Mouse (Mus musculus) induced T-regulatory cell, adult 2 months (primary cell): ENCODE data around the gene Wdr83.
"Not testable (repeated sequence)": the region's sequence is repeated elsewhere in the genome, so short reads cannot be mapped to it uniquely, and the experiment has no call there.

Experiments
- DNase-seq: peaks from one replicate; pipeline ENCODE4 v3.0.0-alpha.2; 2012; ENCODE audit warnings: low read depth

Gene Wdr83

DNA sequence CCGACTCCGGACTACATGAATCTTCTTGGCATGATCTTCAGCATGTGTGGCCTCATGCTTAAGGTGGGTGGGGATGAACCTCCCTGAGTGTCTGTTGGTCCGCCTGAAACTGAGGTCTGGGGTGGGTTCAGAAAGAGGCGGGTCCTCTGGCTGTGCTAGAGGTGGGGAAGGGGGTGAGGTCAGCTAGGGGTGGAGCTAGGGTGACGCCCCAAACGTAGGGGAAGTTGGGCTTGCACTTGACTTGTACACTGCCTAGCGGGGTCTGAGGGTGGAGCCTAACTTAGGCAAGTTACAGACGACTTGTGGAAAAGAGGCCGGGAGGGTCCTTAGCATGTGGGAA is at the start of gene Wdr83:
Gene Wdr83, minus strand, starts transcription at position 91 of the 340 bp plus-strand sequence.
- DNase-seq: peak; percentile 83

DNA sequence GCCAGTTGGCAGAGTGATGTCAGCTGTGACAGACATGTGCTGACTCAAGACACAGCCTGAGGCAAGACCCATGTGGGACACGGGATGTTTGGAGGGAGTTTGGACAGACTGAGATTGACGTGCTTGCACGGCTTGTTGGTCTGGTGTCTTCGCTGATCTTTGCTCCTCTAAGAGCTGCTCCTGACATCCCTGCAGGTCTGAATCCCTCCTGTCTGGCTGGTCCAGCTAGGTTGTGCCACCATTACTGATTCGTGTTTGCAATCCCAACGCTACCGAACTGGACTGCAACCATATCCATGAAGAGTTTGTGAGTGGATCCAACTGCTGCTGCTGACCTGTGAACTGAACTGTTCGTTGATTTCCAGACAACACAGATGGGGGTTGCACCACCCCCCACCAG is 42.6 kb upstream of the Wdr83 start:
- no peak for DNase-seq

DNA sequence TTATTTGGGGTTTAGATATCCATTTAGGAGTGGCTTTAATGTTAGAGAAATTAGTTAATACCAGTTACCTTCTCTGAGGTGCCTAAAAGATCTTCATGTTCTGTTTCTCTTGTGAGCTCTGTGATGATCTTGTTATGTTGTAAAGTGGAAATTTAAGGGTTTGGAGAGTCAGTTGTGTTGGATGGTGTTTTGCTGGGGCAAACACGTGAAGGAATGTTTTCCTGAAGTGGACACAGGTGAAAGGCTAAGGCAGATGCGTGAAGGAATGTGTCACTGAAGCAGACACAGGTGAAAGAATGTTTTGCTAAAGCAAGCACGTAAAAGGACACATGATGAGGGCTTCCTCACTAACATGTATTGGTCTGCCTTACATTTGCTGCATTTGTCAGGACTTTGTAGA is 41.9 kb upstream of the Wdr83 start, which contains the start of gene Zfp791:
Gene Zfp791, minus strand, starts transcription at position 101 of the 400 bp plus-strand sequence.
- DNase-seq: no peak

DNA sequence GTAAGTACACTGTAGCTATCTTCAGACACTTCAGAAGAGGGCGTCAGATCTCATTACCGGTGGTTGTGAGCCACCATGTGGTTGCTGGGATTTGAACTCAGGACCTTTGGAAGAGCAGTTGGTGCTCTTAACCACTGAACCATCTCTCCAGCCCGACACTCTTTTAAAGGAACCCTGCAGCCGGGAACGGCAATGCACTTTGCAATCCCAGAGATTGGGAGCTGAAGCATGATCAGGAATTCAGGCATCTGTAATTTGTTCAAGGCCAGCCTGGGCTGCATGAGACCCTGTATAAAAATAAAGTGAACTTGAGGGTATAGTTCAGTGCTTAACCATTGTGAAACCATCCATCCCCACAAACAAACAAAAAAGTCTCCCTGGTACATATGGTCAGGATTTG is 39.1 kb upstream of the Wdr83 start:
- DNase-seq: not testable (repeated sequence)

DNA sequence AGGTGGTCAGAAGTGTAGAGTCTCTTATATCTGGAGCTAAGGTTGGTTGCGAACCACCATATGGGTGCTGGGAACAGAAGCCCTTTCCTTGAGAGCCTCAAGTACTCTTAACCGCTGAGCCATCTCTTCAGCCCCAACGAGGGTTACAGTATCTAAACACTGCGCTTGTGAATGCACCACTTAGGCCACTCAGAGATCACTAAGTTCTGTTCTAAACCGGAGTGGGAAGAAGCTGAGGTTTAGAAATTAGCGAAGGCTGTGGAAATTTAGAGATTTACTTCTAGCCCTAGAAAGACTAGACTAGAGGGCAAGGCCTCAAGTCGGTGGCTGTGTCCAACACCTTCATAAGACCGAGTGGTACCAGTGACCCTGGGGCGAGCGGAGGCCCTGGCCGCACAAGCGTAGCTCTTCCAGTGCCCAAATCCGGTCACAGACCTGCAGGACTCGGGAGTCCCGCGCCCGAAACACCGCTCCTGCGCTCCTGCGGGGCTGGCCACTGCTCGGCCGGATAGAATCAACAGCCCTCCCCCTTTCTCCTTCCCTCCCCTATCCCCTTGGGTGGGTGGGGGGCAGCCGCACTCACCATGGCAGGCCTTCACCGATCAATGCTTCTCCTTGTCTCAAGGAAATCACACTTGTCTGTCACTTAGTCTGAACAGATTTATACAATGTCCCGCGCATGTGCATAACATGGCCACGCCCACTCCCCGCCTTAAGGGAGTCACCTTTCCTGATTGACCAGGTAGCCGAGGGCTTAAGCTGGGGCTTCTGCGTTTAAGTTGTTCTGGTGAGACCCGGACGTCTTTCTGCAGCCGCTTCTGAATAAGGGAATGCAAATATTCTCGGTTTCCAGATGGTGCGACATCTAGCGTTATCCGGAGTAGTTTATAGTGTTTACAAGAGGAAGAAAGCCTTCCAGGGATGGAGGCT is 38.2 kb upstream of the Wdr83 start:
- DNase-seq: peak; percentile 66

DNA sequence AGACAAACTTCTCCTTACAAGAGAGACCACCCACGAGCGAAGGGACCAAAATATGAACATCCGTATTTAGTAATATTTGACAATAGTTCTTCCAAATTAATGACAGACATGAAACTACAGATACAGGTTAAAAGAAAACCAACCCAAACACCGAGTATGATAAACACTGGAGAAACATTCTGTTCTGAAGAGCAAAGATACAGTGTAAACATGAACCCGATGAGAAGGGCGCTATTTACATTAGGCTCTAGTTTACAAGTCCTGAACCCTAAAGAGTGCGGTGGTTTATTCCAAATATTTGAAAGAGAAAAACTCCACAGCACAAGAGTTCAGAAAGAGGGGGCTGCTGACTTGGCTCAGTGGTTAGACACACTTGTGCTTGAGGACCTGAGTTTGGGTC is 35.9 kb upstream of the Wdr83 start:
- DNase-seq: no peak

DNA sequence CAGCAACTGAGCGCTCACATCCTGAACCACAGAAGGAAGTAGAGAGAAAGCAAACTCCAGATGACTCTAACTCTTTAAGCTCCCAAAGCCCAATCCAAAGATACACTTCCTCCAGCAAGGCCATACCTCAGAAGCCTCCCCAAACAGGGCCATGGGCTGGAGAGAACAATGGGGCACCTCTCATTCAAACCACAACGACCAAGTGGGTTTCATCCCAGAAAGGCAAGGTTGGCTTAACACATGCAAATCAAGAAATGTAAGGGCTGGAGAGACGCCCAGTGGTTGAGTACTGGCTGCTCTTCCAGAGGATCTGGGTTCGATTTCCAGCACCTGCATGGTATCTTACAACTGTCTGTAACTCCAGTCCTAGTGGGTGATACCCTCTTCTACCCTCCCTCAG is 34.4 kb upstream of the Wdr83 start:
- no peak for DNase-seq

DNA sequence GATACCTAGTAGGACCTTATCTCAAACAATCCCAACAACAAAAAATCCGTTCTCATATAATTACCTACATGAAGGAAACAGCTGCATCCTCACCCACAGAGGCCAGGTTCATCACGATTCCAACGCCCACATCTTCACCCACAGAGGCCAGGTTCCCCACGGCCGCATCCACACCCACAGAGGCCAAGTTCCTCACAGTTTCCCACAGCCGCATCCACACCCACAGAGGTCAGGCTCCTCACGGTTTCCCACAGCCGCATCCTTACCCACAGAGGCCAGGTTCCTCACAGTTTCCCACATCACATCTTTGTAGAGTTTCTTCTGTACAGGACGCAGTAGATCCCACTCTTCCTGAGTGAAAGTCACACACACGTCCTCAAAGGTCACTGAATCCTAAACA is 32.1 kb upstream of the Wdr83 start:
- DNase-seq: no peak

DNA sequence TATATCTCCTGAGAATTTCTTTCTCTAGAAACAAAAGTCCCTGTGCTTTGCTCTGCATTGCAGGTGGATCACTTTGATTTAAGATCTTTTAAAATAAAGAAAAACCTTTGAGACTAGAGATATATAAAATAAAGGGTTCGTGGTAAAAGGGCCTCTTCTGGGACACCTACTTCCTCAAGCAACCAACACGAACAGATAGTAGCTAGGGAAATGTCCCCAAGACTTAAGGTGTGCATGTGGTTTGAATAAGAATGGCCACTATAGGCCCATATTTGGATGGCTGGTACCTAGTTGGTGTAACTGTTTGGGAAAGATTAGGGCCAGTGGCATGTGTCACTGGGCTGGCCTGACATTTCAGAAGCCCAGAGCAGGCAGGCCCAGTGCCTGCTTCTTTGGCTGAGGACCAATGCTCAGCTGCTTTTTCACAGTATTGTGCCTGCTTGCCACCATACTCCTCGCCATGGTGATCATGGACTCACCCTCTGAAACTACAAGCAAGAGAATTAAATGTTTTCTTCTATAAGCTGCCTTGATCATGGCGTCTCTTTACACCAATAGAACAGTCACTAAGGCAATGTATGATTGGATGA is 19.1 kb upstream of the Wdr83 start:
- DNase-seq: no peak

DNA sequence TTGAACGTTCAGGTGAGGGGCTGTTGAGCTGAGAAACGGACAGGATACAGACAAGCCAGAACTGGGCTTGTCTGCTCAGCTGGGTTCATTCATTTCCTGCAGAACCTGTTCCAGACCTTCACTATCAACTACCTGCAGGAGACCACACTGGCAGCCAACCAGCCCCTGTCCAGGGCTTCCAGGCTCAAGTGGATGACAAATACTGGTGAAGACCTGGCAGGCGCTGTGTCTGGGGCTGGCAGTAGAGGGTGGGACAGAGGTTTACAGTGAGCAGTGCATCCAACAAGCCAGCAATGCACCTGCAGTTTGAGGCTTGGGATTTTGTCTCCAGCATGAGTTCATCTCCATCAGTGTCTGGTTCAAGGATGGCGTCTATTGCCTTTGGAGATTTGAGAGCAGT is 15.7 kb upstream of the Wdr83 start:
- DNase-seq: no peak

DNA sequence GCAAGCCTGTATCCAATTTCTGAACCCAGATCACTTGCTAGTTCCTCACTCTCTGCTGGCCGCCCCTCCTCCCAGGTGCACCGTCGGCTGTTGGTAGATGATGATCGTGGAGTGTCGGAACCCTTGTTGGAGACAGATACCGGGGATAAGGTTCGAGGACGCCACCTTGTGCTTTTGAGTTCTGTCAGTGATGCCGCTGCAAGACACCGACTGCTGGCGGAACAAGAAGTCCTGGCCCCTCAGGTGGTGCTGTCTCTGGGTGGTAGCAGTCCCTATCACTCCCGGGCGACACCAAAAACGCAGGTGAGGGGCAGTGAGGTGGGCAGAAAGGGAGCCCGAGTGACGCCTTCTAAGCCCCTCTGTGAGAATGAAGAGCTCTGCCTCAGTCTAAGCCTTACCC is 15.1 kb upstream of the Wdr83 start:
- no peak for DNase-seq

DNA sequence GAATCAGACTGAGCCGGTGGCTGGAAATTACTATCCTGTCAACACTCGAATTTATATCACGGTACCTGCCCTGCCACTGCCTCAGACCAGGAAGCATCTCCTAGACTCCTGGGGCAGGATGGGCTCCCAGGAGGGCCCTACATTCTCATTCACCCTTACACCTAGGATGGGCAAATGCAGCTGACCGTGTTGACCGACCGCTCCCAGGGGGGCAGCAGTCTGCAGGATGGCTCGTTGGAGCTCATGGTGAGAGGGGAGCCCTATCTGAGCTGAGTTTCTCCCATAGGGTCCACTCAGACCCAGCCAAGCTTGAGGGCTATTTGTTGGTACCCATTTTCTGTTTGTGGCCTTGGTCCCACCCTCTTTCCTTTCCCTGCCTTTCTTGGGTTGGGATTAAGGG is 14.5 kb upstream of the Wdr83 start:
- no peak for DNase-seq

DNA sequence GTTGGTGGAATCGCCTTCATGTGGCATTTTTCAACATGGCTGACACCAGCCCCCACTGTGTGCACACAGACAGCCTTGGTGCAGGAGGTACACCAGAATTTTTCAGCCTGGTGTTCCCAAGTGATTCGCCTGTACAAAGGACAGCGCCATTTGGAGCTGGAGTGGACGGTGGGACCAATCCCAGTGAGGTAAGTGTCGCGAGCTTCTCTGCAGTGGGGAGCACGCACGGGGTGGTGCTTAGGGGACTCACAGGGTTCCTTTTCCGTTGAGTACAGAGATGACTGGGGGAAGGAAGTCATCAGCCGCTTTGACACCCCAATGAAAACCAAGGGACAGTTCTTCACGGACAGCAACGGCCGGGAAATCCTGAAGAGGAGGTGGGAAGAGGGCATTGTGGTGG is 13.9 kb upstream of the Wdr83 start:
- no peak for DNase-seq

DNA sequence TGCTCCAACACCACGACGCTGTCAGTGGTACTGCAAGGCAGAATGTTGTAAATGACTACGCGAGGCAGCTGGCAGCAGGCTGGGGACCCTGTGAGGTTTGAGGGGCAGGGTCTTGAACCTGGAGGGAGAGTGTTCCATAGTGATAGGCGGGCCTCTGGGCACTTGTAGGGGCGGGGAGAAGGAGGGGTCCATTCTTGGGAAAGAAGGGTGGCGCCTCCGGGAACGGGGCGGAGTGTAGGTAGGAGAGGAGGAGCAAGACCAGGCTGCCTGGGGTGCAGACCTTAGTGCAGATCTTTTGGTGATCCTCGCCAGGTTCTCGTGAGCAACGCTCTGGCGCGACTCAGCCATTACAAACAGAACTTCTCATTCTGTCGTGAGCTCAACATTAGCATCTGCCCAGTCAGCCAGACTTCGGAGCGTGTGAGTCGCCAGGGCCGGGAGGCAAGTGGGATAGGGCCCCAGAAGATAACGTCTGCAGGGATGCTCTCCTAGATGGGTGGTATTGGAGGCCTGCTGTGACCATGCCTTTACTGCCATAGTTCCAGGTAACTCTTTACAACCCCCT is 10.5 kb upstream of the Wdr83 start:
- DNase-seq: no peak

DNA sequence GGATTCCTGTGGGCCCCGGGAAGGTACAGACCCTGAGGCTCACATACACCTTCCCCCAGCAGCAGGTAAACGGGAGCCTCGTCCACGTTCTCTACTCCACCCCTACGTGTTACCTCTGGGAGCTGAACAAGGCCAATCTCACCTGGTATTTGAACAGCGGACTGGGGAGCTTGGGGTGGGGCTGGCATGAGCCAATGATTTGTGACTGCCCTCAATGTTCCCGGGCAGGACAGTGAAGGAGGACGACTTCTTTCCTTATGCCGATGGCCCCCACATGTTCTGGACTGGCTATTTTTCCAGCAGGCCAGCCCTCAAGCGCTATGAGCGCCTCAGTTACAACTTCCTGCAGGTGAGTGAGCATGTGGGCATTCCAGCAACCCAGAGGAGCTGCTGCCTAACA is 9.8 kb upstream of the Wdr83 start:
- no peak for DNase-seq

DNA sequence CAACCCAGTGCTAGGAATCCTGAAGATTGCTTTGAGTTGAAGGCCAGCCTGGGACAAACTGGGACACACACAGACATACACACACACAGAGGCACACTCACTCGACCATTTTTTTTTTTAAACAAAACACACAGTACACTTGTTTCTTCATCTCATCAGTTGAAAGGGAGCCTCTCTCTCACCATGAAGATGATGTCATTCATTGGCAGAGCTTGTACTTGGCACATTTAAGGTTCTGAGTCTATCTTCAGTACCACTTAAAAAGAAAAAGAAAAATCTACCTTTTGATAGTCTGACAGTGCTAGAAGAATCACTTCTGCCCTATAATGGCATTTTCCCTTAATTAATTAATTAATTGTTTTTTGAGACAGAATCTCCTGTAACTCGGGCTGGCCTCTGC is 7.7 kb upstream of the Wdr83 start:
- no peak for DNase-seq

DNA sequence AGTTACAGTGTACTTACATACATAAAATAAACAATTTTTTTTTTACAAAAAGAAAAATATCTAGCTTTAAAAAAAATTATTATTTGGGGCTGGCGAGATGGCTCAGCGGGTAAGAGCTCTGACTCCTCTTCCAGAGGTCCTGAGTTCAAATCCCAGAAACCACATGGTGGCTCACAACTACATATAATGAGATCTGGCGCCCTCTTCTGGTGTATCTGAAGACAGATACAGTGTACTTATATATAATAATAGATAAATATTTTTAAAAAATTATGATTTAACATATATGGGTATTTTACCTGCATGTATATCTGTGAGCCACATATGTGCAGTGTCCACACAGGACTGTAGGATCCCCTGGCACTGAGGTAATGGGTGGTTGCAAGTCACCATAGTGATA is 5.1 kb upstream of the Wdr83 start:
- peak; percentile 67 for DNase-seq

DNA sequence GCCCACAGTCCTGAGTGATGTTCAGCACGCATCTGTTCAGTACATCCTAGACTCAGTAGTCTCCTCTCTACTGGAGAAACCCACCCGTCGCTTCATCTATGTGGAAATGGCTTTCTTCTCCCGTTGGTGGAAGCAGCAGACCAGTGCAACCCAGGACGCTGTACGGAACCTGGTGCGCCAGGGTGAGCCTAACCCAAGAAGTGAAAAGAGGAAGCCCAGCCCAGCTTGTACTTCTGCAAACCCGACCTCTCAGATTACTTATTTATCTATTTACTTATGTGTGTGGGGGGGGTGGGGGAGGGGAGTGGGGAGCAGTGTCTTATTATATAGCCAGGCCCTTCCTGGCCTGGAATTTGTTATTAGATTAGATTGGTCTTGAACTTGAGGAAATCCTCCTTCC is 3.5 kb upstream of the Wdr83 start:
- DNase-seq: no peak

DNA sequence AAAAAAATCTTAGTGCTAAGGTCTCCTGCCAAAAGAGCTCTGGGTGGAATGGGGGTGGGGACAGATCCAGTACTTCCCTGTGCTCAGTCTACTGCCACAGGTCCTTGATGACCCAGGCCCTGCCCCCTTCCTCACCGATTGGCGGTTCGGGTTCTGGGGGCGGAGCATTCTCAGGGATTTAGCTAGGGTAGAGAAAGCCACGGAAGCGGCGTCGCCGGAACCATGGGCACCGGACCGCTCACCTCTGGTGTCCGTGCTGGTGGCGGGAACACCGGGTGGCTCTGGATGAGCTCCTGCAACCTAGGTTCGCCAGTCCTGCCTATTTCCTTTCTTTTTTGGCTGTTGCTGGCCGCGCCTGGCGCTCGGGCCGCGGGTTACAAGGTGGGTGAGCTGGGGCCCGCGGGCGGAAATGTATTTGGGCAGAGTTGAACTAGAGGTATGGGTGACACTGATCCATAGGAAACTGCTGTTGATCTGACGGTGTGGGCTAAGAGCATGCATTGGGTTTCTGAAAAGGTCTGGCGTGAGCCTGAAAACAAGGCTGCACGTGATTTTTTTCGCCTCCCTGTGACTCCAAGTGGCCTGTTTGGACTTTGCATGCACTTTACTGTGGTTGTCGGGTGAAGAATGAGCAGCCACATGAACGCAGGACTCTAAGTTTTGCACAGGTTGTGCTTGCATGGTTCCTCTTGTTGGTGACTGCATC is 2.2 kb upstream of the Wdr83 start, which contains the start of gene Man2b1:
Gene Man2b1, plus strand, starts transcription at position 163 of the 706 bp plus-strand sequence.
- peak; percentile 96 for DNase-seq

DNA sequence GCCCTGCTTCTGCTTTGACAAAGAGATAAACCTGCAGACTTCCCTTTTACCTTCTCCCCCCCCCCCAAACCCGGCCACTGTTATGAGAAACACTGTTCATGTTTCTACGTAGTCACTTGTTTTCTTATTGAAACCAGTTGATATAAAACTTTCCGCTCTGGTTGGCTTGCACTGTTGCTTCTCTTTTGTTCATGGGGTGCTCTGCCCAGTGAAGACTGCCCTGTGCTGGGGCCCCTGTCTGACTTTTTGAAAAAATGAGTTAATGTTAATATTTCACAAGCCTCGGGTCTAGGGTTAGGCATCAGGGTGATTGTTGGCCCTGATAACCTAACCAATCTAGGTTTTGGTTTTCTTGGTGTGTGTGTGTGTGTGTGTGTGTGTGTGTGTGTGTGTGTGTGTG is 1.1 kb upstream of the Wdr83 start:
- DNase-seq: peak; percentile 45

DNA sequence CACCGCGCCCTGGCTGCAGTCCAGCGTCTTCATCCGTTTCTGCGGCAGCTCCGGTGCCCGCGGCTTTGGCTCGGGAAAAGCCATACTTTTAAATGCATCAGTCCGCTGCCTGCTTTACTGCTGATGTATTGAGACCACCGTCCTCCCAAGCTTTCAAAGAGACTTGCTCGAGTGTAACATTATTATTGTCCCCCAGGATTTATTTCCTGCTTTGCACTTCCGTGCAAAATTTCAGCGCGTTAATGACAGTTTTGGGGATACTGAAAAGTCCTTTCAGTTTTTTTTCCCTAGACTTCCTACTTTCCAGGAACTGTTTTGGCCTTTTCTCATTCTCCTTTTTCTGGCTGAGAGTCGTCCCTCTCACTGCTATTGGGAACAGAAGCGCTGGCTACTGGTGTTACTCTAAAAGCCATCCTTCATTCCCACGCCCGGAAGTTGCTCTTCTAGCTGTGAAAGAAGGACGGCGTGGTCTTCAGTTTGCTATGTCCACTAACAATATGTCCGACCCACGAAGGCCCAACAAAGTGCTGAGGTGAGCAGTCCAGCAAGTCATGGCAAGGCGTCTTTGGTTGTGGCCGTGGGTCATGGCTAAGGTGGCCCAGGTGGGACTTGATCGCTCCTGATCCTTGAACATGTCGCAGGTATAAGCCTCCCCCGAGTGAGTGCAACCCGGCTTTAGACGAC is 432 bp downstream of the Wdr83 start, which contains the start of gene Wdr83os:
Gene Wdr83os, plus strand, starts transcription at position 209 of the 684 bp plus-strand sequence.
- DNase-seq: peak; percentile 93

DNA sequence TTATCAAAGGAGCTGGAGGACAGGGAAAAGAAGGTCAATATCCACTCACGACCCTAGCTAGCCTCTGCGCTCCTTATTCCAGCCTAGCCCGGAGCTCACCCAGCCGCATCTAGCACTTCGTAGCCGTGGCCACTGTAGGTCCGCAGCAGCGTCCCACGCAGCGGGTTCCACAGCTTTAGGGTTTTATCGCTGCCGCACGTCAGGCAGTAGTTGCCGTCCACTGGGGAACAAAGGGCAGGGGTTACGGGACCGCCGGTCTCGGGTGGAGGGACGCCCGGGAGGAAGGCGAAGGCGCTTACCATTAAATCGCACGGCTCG is 933 bp downstream of the Wdr83 start:
- no peak for DNase-seq
